Mouse (Mus musculus) embryonic fibroblast, embryonic 13.5 days (primary cell): ENCODE results near the gene Abhd12. TPM values are rescaled to one million over a fixed set of nuclear protein-coding genes. Genes with fewer than 3 reads are reported as not detected.
"Not testable (repeated sequence)": the region's sequence is repeated elsewhere in the genome, so short reads cannot be mapped to it uniquely, and the experiment has no call there.

Experiments
- H3K27ac ChIP-seq: 2 replicates; pipeline ENCODE4 v1.5.1; 2012; ENCODE audit warnings: low read length, control low read depth, inconsistent platforms; ENCODE audit not compliant: insufficient read depth
- H3K4me1 ChIP-seq: 2 replicates; pipeline ENCODE4 v1.6.1; 2011; ENCODE audit warnings: low read length; ENCODE audit not compliant: control insufficient read depth, insufficient read depth
- H3K4me3 ChIP-seq: 2 replicates; pipeline ENCODE4 v1.5.1; 2011; ENCODE audit warnings: mild to moderate bottlenecking, control low read depth, low read length; ENCODE audit not compliant: insufficient read depth
- CTCF ChIP-seq: IDR thresholded peaks from 2 replicates; pipeline ENCODE4 v1.5.1; 2011; ENCODE audit warnings: mild to moderate bottlenecking, control low read depth, low read length, moderate library complexity, borderline replicate concordance; ENCODE audit not compliant: insufficient read depth
- POLR2A ChIP-seq: IDR thresholded peaks from 2 replicates; pipeline ENCODE4 v1.6.1; 2011; ENCODE audit warnings: low read depth, mild to moderate bottlenecking, control low read depth, low read length, moderate library complexity
- polyA plus RNA-seq: library from polyadenylated mRNA; stranded (reverse); fragments of >200 nt; gene quantifications from 2 replicates; pipeline ENCODE4 v1.2.4, GENCODE M21; 2011; ENCODE audit warnings: low read depth; ENCODE audit not compliant: missing spikeins, insufficient read length

Gene Abhd12
- polyA plus RNA-seq = 47.2 and 57.5 TPM in 2 replicates

DNA sequence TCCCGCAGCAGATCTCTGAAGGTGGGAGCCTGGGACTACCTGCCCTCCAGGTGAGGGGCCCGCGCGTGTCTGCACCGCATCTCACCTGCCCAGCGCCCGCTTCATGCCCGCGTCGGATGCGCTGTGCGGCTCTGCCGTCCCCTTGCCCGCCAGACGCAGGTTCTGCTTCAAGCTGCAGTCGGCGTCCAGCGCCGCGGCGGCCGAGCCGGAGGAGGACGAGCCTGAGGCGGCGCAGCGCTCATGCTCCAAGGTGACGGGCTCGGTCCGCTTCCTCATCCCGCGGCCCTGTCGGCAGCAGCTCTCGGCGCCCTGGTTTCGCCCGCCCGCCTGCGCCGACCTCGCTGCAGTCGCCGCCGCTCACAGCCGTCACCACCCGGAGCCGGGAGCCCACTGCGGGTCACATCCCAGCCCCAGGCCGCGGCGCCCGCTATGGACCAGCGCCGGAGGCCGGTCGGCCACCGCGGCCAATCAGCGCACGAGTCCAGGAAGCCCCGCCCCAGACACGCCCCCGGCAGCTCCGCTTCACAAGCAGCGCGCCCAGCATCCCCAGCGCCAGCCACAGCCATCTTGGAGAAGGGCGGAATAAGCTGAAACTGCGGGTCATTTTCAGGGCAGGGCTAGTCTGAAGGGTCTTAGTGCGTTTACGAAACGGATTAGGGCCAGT is at the start of gene Abhd12:
Gene Abhd12, minus strand, starts transcription at position 470 of the 664 bp plus-strand sequence.
- Histone ChIP-seq H3K4me3 (peak within 1 kb of the TSS; percentile 64), H3K4me1 (no peaks in the 10 kb centered on the region), H3K27ac (peak within 1 kb of the TSS; percentile 53)
- TF ChIP-seq CTCF = no peak
- peak; percentile 72 for TF ChIP-seq POLR2A

DNA sequence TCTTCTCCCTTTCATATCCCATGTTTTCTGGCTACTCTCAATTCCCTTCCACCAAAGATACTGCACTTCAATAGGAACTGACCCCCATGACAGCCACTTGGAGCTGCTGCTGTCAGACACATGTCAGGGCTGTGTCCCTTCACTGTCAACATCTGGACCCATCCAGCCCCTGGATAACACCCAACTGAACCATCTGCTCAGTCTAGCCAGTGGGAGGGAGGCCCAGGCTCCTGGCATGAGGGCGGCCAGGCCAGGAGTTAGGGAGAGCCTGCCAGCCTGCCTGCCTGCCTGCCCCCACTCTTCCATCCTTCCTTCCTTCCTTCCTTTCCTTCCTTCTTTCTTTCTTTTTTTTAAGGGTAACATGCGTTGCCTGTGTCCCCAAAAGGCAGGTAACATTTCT is 46.7 kb upstream of the Abhd12 start:
- TF ChIP-seq POLR2A (no peak), CTCF (no peak)
- no peaks in the 10 kb centered on the region for H3K4me1 ChIP-seq

DNA sequence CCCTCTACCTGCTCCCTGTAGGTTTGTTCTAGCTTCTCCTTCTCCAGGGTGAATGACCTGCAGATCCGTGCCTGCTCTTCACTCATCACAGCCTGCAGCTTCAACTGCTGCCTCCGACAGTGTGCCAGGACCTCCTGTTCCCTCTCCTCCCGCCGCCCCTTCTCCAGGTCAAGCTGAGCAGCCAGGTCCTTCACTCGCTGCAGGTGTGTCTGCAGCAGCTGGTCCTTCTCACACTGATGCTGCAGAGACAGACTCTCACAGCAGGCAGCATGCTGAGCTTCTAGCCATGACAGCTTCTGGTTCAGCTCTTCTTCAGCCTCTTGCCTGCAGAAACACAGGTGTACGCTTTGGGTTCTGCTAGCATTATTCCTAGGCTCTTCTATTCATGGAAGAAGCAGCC is 45.5 kb upstream of the Abhd12 start:
- Histone ChIP-seq H3K4me3 (no peak overlapping the region), H3K27ac (no peak overlapping the region), H3K4me1 (no peaks in the 10 kb centered on the region)
- TF ChIP-seq CTCF = no peak
- TF ChIP-seq POLR2A = no peak

More for the DNA sequence above, 46.7 kb upstream of the Abhd12 start:
- Histone ChIP-seq H3K27ac (no peak overlapping the region), H3K4me3 (no peak overlapping the region)

DNA sequence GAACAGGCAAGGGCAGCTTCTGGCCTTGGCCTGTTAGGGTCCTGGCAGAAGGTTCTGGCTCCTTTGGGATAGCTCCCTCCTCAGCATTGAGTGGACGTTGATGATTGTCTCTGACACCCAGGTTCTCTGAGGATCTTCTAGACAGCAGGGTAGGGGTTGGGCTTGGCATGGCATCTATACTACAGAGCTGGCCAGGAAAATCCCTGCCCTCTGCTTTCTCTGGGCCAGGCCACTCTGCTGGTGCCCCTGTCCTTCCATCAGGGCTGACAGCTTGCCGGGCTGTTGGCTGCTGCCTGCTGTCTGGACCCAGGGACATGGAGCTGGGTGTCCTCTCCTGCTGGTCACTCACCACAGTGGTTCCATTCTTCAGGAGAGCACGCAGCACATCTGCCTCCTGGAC is 45.1 kb upstream of the Abhd12 start:
- Histone ChIP-seq H3K27ac (no peak overlapping the region), H3K4me3 (no peak overlapping the region), H3K4me1 (no peaks in the 10 kb centered on the region)
- TF ChIP-seq POLR2A (no peak), CTCF (no peak)

DNA sequence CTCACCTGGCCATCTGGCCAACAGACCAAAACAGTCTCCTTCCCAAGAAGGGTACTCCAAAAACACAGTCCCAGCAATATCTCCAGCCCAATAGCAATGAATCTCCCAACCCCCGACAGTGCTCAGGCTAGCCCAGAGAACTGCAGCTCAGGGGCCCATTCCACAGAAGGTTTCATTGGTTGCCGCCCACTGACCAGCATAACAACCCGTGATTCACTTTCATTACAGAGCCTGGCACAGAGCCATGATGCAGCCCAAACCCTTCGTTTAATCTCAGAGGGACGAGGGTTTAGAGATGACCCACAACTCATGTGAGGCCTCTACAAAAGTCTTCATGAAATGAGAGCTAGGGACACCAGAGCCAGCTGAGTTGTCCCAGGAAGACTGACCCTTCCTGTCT is 44.2 kb upstream of the Abhd12 start:
- Histone ChIP-seq H3K27ac (no peak overlapping the region), H3K4me1 (no peaks in the 10 kb centered on the region), H3K4me3 (no peak overlapping the region)
- TF ChIP-seq CTCF = no peak
- TF ChIP-seq POLR2A = no peak

DNA sequence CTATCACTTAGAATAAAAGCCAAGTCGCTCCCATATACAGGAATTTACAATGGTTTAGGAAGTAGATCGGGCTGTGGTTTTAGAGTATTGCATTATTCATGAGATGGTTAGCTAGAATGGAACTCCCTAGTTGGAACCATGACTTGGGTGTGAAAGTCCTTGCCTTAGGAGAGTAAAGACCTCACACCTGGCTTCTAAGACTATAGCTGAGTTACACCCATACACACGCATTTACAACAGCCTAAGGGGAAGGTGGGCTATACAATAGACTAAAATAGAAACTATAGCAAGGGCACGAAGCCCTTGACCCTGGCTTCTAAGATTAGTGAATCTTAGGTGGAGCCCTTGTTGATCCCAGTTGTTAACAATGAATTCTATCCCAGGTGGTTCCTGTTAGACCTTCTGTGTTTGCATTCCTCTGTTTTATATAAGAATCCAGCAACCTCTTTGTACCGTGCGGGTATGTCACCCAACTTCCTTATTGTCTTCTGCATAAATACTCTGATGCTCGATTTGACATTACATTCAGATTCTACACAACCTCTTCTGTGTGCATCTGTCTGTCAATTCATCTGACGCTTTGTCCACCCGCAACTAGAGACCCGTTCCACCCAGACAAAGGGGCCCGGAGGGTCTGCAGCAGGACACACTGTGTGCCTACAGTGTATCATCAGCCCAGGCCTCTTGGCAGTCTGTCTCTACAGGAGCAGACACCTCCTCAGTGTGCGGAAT is 43.5 kb upstream of the Abhd12 start:
- not testable (repeated sequence) for H3K4me3 ChIP-seq, H3K27ac ChIP-seq, H3K4me1 ChIP-seq

DNA sequence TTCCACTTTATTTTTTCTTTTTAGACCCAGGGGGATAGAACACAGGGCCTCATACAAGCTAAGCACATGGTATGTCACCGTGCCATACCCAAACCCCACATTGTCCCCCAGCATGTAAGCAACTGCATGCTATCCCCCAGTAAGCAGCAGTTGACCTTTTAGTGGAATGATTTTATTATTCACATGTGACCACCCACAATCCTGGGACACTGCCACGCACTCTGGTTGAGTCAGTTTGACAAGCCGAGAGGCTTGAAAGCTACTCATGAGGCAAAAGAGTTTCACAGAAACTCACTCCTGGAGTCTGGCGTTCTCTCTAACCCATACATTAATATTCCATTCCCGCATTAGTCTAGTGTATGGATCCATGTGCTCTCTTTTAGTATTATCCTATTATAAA is 42.8 kb upstream of the Abhd12 start:
- not testable (repeated sequence) for H3K4me3 ChIP-seq

DNA sequence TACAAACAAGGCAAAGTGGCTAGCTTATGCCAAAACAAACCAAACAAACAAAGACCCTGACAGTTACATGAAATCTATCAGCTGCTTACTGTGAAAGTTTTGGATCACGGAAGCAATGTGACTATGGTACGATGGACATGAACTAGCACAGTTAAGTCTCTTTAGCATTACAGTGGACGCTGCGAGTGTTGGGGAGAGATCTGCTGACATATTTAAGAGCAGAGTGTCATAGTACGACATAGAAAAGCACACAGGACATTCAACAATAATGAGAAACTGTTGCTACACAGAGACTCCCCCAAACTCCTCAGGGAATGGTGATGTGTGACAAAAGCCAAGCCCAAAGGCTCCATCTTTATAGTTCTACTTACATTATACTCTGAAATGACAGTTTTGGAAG is 39.5 kb upstream of the Abhd12 start:
- no peak overlapping the region for H3K4me3 ChIP-seq
- no peaks in the 10 kb centered on the region for H3K4me1 ChIP-seq
- H3K27ac ChIP-seq = no peak overlapping the region
- TF ChIP-seq CTCF (no peak), POLR2A (no peak)

More for the DNA sequence above, 42.8 kb upstream of the Abhd12 start:
- not testable (repeated sequence) for H3K27ac ChIP-seq, H3K4me1 ChIP-seq

DNA sequence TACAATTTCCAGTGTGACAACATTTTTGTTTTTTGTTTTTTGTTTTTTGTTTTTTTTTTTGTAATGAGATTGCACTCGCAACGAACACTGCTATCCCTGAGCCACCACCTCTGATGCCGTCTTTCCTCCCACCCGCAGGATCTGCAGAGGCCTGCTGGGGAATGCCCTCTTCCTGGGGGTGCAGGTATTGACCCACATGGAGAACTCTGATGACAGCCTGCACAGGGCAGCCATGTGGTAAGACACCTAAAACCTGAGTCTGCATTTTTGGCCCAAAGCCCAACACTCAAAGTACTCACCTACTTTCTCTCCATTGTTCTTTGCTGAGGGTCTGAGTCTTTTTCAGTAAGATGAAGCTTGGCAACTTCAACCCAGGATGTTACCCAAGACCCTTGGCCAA is 30.1 kb upstream of the Abhd12 start:
- no peaks in the 10 kb centered on the region for H3K4me1 ChIP-seq
- no peak overlapping the region for H3K4me3 ChIP-seq
- H3K27ac ChIP-seq = no peak overlapping the region
- TF ChIP-seq POLR2A (no peak), CTCF (no peak)

DNA sequence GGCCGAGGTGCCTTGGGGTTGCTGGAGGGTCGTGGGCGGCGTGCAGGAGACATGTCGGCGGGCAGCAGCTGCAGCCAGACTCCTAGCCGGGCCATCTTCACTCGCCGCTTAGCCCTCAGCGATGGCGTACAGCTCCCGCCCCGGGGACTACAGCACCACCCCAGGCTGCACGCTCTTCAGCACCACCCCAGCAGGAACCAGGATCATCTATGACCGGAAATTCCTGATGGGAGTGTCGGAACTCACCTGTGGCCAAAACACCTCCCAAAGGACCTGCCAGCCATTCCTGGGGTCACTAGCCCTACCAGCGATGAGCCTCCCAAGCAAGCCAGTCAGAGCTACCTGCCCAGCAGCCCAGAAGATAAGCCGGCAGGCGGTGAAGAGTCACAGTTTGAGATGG is 28.9 kb upstream of the Abhd12 start:
- no peak overlapping the region for H3K4me3 ChIP-seq
- no peak for TF ChIP-seq CTCF
- no peak for TF ChIP-seq POLR2A
- H3K27ac ChIP-seq = no peak overlapping the region
- no peaks in the 10 kb centered on the region for H3K4me1 ChIP-seq

DNA sequence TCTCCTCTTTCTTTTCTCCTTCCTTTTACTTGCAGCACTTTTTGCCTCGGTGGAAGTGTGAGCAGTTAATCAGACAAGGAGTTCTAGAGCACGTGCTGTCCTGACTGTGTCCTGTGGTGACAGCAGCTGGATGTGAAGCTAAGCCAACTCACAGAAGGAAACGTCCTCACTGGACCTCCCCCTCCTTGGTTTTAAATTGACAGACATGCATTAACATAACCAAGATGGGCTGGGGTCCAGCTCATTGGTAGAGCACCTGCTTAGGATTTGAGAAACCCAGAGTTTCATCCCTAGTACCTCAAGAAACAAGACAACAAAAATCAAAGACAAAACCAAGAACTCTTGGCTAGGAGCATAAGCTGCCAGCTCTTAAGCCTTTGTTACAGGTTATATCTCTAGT is 26.3 kb upstream of the Abhd12 start:
- Histone ChIP-seq H3K4me1 (no peaks in the 10 kb centered on the region), H3K27ac (no peak overlapping the region), H3K4me3 (no peak overlapping the region)
- TF ChIP-seq POLR2A = no peak
- TF ChIP-seq CTCF = no peak

DNA sequence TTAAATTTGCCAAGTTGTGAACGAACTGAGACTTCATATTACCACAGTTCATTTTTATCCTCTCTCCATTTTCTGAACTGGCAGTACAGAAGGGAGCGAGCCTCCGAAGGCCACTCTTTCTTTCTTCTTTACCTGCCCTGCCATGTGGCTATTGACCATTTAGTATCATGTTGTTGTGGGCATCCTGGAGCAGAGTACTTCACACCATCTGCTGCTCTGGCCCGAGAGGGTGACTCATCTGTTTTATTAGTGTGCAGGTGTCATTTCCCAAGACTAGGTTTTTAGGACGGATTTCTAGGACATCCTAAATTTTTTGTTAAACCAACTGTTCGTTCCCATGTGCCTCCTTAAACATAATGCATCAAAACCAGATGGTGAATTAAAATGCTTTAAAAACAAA is 24.6 kb upstream of the Abhd12 start:
- H3K27ac ChIP-seq = no peak overlapping the region
- TF ChIP-seq CTCF (no peak), POLR2A (no peak)
- H3K4me3 ChIP-seq = no peak overlapping the region
- no peaks in the 10 kb centered on the region; the same call in 1 of the 2 replicates for H3K4me1 ChIP-seq
